Mouse (Mus musculus) thymus, adult 2 months (tissue): ENCODE measurements around the gene Ip6k3.

ENCODE experiments used
- CTCF ChIP-seq: fragments of 200-500 bp; IDR thresholded peaks from 2 replicates; pipeline ENCODE4 v1.5.1; 2012; ENCODE audit warnings: mild to moderate bottlenecking, control low read depth, low read length, moderate library complexity, borderline replicate concordance; ENCODE audit not compliant: control insufficient read depth, poor library complexity, insufficient read depth; ENCODE audit errors: extremely low read depth
- POLR2A ChIP-seq: fragments of 200-500 bp; IDR thresholded peaks from 2 replicates; pipeline ENCODE4 v1.6.1; 2012; ENCODE audit warnings: mild to moderate bottlenecking, low read length, control low read depth, moderate library complexity; ENCODE audit not compliant: control insufficient read depth, poor library complexity, insufficient read depth; ENCODE audit errors: extremely low read depth

DNA sequence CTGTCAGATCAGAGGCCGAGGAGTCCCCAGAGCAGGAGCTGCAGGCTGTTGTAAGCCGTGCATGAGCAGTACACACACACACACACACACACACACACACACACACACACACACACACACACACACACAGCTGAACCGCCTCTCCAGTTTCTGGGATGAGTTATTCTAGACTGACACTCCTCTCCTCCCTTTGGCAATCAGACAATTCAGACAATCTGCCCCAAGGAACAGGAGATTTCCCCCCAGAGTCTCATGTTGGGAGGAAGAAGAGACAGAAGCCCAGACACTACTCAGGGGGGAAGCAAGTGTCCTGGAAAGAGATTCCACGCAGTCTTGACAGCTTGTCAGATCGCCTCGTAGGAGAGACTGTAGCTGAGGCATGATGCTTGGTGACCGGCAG, 28.3 kb downstream of the Ip6k3 start:
- TF ChIP-seq CTCF: no peak
- no peak for TF ChIP-seq POLR2A
